Mouse (Mus musculus) liver, adult 2 months (tissue): ENCODE results near the gene Mta3.
"Not testable (repeated sequence)": the region's sequence is repeated elsewhere in the genome, so short reads cannot be mapped to it uniquely, and the experiment has no call there.

Experiments used
- CTCF ChIP-seq: fragments of 200-500 bp; IDR thresholded peaks from 2 replicates; pipeline ENCODE4 v1.5.1; 2011; ENCODE audit warnings: low read depth, low read length, control low read depth
- POLR2A ChIP-seq: fragments of 200-500 bp; IDR thresholded peaks from 2 replicates; pipeline ENCODE4 v1.6.1; 2011; ENCODE audit warnings: low read length, control low read depth; ENCODE audit not compliant: insufficient read depth; ENCODE audit errors: extremely low read depth

DNA sequence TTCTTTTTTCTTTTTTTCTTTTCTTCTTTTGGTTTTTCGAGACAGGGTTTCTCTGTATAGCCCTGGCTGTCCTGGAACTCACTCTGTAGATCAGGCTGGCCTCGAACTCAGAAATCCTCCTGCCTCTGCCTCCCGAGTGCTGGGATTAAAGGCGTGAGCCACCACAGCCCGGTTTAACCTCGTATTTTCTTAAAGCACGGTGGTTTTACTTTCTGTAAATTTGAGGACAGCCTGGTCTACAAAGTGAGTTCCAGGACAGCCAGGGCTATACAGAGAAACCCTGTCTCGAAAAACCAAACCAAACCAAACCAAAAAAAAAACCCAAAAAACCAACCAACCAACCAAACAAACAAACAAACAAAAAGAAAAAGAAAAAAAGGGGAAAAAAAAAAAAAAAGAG is 155.0 kb downstream of the Mta3 start:
- not testable (repeated sequence) for TF ChIP-seq POLR2A, CTCF
